Mouse (Mus musculus): ENCODE results near the gene 1110051M20Rik. TPM values are rescaled to one million over a fixed set of nuclear protein-coding genes. Genes with fewer than 3 reads are reported as not detected.

1110051M20Rik gene
- polyA plus RNA-seq, 1 experiment, result 106 TPM

DNA sequence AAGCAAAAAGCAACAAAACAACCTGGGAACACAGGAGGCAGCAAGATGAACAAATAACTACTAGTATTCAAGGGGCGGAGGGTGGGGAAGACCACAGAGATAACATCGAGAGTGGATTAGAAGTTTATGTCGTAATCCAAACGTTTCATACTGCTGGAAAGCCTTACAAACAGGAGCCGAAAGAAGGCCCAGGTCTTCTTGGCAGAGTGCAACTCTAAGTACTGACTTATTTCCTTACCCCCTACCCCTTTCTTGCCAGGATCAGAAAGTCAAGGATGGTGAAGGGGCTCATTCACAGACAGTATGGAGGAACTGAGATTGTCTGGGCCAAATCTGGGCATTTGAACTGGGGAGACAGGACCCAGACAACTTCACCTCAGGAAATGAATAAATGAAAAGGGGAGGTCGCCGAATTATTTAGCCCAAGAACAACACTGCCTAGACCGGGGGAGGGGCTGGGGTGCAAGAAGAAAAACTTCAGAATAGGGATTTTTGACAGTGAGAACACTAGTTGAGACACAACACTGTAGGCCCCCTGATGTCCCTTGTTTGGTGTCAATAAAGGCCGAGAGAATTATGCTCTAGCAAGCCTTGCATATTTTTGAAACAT, 12.1 kb upstream of the 1110051M20Rik start:
- no peak overlapping the region for H3K27ac ChIP-seq (ENCODE audit: insufficient read depth, low read length)
- TF ChIP-seq CTCF (IDR thresholded peaks at IDR 0.05; ENCODE audit: borderline replicate concordance, insufficient read depth, low read depth, low read length) (no peak), POLR2A (IDR thresholded peaks at IDR 0.05; ENCODE audit: borderline replicate concordance, insufficient read depth, low read length) (no peak)
- DNase-seq, result no peak
- WGBS, result 77% methylated on average over 9 of the region's 9 CpGs
- H3K27me3 ChIP-seq (ENCODE audit: control insufficient read depth, insufficient read depth, low read length), result no peaks in the 10 kb centered on the region
- H3K4me3 ChIP-seq (replicated peaks; ENCODE audit: insufficient read depth, low read depth, low read length), result no peak overlapping the region
- no peaks in the 10 kb centered on the region for H3K4me1 ChIP-seq (ENCODE audit: control insufficient read depth, insufficient read depth, low read length)

DNA sequence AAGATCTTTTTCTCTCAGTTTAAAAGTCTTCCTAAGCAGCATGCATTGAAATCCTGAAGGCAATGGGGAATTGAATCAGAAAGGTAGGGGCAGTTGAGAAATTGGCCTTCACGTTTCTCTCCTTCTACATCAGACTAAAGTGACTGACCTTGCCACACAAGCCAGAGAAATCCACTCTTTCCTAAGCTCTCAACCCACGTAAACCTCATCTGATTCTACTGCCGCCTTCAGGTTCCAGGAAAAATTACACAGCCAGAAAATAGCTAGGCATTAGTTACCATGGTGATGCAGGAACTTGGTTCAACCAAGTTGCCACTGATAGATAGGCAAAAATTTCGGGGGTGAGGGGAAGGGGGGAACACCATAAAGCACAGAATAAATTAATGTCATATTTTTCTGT, 11.3 kb upstream of the 1110051M20Rik start:
- Histone ChIP-seq H3K27me3 (ENCODE audit: control insufficient read depth, insufficient read depth, low read length) (no peaks in the 10 kb centered on the region), H3K4me3 (replicated peaks; ENCODE audit: insufficient read depth, low read depth, low read length) (no peak overlapping the region), H3K4me1 (ENCODE audit: control insufficient read depth, insufficient read depth, low read length) (no peaks in the 10 kb centered on the region), H3K27ac (ENCODE audit: insufficient read depth, low read length) (no peak overlapping the region)
- DNase-seq, result peak in 1 of 2 experiments; percentile 68
- TF ChIP-seq POLR2A (IDR thresholded peaks at IDR 0.05; ENCODE audit: borderline replicate concordance, insufficient read depth, low read length), result no peak
- peak; percentile 49; the same call in 1 of the 2 replicates for TF ChIP-seq CTCF (IDR thresholded peaks at IDR 0.05; ENCODE audit: borderline replicate concordance, insufficient read depth, low read depth, low read length)
- WGBS, result 10% methylated on average over 4 of the region's 4 CpGs

DNA sequence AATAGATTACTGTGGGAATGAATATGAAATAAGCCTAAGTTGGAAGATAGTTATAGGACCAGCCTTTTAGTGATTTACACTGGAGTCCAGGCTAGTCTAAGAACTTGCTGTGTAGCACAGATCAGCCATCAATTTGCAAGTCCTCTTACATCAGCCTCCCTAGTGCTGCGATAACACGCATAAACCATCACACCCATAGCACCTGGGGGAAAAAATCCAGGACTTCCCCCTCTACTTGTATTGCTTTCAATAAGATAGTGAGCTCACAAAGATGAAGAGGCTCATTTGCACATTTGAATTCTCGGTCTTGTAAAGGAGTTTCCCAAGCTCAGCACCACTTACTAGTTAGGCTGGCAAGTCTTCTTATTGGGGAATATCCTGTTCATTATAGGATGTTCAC, 9.9 kb upstream of the 1110051M20Rik start:
- no peak overlapping the region for H3K4me3 ChIP-seq (replicated peaks; ENCODE audit: insufficient read depth, low read depth, low read length)
- no peaks in the 10 kb centered on the region for H3K27me3 ChIP-seq (ENCODE audit: control insufficient read depth, insufficient read depth, low read length)
- H3K4me1 ChIP-seq (ENCODE audit: control insufficient read depth, insufficient read depth, low read length), result no peaks in the 10 kb centered on the region
- H3K27ac ChIP-seq (ENCODE audit: insufficient read depth, low read length), result no peak overlapping the region
- no peak for DNase-seq
- TF ChIP-seq CTCF (IDR thresholded peaks at IDR 0.05; ENCODE audit: borderline replicate concordance, insufficient read depth, low read depth, low read length) (no peak), POLR2A (IDR thresholded peaks at IDR 0.05; ENCODE audit: borderline replicate concordance, insufficient read depth, low read length) (no peak)
- WGBS, result 97% methylated on average over 3 of the region's 3 CpGs

DNA sequence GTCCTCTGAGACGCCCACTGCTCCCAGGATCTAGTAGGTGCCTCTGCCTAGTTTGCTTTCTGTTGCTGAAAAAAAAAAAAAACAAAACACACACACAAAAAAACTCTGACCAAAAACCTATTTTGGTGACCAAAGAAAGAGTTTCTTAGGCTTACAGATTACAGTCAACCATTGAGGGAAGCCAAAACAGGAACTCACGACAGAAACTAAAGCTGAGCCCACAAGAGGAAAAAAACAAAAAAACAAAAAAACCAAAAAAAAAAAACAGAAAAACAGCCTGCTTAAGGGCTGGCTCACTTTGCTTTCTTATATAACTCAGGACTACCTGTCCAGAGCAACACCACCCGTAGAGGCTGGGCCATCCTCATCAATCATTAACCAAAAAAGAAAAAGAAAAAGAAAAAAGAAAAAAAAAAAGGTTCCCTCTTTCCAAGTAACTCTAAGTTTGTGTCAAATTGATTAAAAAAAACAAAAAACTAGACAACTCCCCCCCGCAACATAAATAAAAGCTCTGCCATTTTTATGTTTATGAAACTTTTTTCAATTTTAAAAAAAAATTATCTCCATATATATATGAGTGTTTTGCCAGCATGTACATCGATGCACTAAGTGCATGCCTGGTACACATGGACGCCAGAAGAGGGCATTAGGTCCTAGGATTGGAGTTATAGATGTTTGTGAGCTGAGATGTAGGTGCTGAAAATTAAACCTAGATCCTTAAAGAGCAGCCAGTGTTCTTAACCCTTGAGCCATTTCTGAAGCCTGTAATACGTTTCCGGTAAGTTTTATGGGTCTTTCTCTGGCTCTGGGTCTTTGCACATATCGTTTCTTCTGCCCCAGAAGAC, 8.9 kb upstream of the 1110051M20Rik start:
- no peaks in the 10 kb centered on the region for H3K4me1 ChIP-seq (ENCODE audit: control insufficient read depth, insufficient read depth, low read length)
- H3K4me3 ChIP-seq (replicated peaks; ENCODE audit: insufficient read depth, low read depth, low read length), result no peak overlapping the region
- TF ChIP-seq POLR2A (IDR thresholded peaks at IDR 0.05; ENCODE audit: borderline replicate concordance, insufficient read depth, low read length) (no peak), CTCF (IDR thresholded peaks at IDR 0.05; ENCODE audit: borderline replicate concordance, insufficient read depth, low read depth, low read length) (no peak)
- DNase-seq, result no peak
- H3K27ac ChIP-seq (ENCODE audit: insufficient read depth, low read length), result no peak overlapping the region
- 87% methylated on average over 9 of the region's 9 CpGs for WGBS
- no peaks in the 10 kb centered on the region for H3K27me3 ChIP-seq (ENCODE audit: control insufficient read depth, insufficient read depth, low read length)

DNA sequence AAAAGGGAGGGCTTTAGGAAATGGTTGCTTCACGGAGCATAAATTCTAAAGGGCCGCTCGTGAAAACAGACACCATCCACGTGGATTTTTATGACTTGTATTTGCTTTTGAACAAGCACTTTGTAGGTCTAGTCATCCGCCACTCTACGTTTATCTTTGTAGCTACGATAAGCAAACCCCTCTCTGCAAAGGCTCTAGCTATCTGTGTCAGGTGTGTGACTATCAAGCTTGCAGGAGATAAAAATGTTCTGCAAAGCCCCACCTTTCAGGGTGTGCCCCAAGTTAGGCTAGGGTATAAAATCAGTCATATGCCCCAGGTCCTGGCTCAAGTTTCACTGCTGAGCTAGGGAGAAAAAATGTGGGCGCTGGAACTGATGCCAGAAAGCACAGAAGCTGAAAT, 8.2 kb upstream of the 1110051M20Rik start:
- no peak for DNase-seq
- Histone ChIP-seq H3K4me3 (replicated peaks; ENCODE audit: insufficient read depth, low read depth, low read length) (no peak overlapping the region), H3K27ac (ENCODE audit: insufficient read depth, low read length) (no peak overlapping the region), H3K4me1 (ENCODE audit: control insufficient read depth, insufficient read depth, low read length) (no peaks in the 10 kb centered on the region), H3K27me3 (ENCODE audit: control insufficient read depth, insufficient read depth, low read length) (no peaks in the 10 kb centered on the region)
- 58% methylated on average over 8 of the region's 8 CpGs for whole genome bisulfite sequencing
- TF ChIP-seq CTCF (IDR thresholded peaks at IDR 0.05; ENCODE audit: borderline replicate concordance, insufficient read depth, low read depth, low read length) (no peak), POLR2A (IDR thresholded peaks at IDR 0.05; ENCODE audit: borderline replicate concordance, insufficient read depth, low read length) (no peak)

DNA sequence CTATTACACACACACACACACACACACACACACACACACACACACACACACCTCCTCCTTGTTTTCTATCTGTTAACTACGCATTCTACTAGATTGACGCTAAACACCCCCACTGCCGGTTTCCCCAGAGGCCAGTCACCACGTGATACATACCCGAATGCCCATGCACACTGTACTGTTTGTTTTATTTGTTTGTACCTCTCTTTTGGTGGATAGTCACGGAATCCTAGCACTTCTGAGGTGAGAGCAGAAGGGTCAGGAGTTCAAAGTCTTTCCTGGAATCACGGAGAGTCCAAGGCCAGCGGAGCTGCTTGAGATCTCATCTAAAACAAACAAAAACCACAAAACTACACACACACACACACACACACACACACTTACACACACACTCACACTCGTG, 5.8 kb upstream of the 1110051M20Rik start:
- no peak overlapping the region for H3K4me3 ChIP-seq (replicated peaks; ENCODE audit: insufficient read depth, low read depth, low read length)
- WGBS, result 76% methylated on average over 9 of the region's 9 CpGs
- H3K27ac ChIP-seq (ENCODE audit: insufficient read depth, low read length), result no peak overlapping the region

DNA sequence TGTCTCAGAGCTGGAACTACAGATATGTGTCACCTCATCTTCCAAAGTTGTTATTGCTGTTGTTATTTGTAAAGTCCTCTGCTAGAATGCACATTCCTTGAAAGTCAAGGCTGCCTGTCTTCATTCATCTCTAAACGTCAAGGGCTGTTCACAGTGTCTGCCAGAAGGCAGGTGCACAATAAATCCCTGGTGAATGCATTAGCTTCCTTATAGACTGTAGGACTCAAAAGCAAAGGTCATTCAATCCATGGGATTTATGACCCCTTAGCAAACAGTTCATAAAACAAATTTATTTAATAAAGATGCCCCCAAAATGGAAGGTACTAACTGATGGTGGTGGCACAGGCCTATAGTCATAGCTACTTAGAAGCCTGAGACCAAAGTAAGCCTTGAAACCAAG, 5.2 kb upstream of the 1110051M20Rik start:
- H3K4me3 ChIP-seq (replicated peaks; ENCODE audit: insufficient read depth, low read depth, low read length), result no peak overlapping the region
- WGBS, result 53% methylated on average over 1 of the region's 1 CpGs
- DNase-seq, result no peak
- H3K4me1 ChIP-seq (ENCODE audit: control insufficient read depth, insufficient read depth, low read length), result no peaks in the 10 kb centered on the region
- no peak overlapping the region for H3K27ac ChIP-seq (ENCODE audit: insufficient read depth, low read length)
- H3K27me3 ChIP-seq (ENCODE audit: control insufficient read depth, insufficient read depth, low read length), result no peaks in the 10 kb centered on the region
- TF ChIP-seq CTCF (IDR thresholded peaks at IDR 0.05; ENCODE audit: borderline replicate concordance, insufficient read depth, low read depth, low read length) (no peak), POLR2A (IDR thresholded peaks at IDR 0.05; ENCODE audit: borderline replicate concordance, insufficient read depth, low read length) (no peak)

More for the DNA sequence above, 5.8 kb upstream of the 1110051M20Rik start:
- TF ChIP-seq POLR2A (IDR thresholded peaks at IDR 0.05; ENCODE audit: borderline replicate concordance, insufficient read depth, low read length) (no peak), CTCF (IDR thresholded peaks at IDR 0.05; ENCODE audit: borderline replicate concordance, insufficient read depth, low read depth, low read length) (no peak)
- no peak for DNase-seq
- no peaks in the 10 kb centered on the region for H3K27me3 ChIP-seq (ENCODE audit: control insufficient read depth, insufficient read depth, low read length)
- H3K4me1 ChIP-seq (ENCODE audit: control insufficient read depth, insufficient read depth, low read length), result no peaks in the 10 kb centered on the region

DNA sequence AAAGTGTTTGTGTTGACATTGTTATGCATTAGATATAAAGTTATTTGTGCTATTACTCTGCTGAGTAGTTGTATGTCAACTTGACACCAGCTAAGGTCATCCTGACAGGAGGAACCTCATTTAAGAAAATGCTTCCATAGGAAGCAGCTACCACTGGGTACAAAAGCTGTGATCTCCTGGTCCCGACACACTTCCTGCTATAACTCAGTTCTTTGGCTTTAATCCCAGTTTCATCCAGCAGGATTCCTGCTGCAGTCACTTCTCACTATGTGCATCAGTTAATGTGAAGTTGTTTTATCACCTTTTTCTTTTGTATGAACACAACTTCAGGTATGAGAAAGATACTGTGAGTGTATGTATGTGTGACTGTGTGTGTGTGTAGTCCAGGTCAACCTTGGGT, 2.3 kb downstream of the 1110051M20Rik start:
- no peaks in the 10 kb centered on the region for H3K4me1 ChIP-seq (ENCODE audit: control insufficient read depth, insufficient read depth, low read length)
- no peaks in the 10 kb centered on the region for H3K27me3 ChIP-seq (ENCODE audit: control insufficient read depth, insufficient read depth, low read length)
- no peak overlapping the region for H3K4me3 ChIP-seq (replicated peaks; ENCODE audit: insufficient read depth, low read depth, low read length)
- TF ChIP-seq POLR2A (IDR thresholded peaks at IDR 0.05; ENCODE audit: borderline replicate concordance, insufficient read depth, low read length), result no peak
- TF ChIP-seq CTCF (IDR thresholded peaks at IDR 0.05; ENCODE audit: borderline replicate concordance, insufficient read depth, low read depth, low read length), result no peak
- no peak for DNase-seq
- WGBS, result 11% methylated on average over 1 of the region's 1 CpGs
- H3K27ac ChIP-seq (ENCODE audit: insufficient read depth, low read length), result no peak overlapping the region

All from cerebellum, adult 2 months (tissue).